Mouse (Mus musculus): ENCODE measurements around the gene Lpgat1.

- TF ChIP-seq CTCF (IDR thresholded peaks at IDR 0.05; ENCODE audit: low read depth) (no peak), EP300 (IDR thresholded peaks at IDR 0.05; ENCODE audit: low read depth) (no peak)
Measured at GRCm38 (mm10) chr1:191807979-191808378, 90.3 kb downstream of the Lpgat1 start.
